18 mouse cellular contexts compared by ENCODE assay signal in genomic region chr13:71733360-71733759, GRCm38 (mm10).
"Had no signal": no experiment of that assay in that cellular context is flagged by ENCODE, and none has a peak within 500 bp of the region (broad histone marks: within the 10 kb centered on the region; RNA-seq: fewer than 3 reads in every experiment).

No protein-coding gene starts in this region.

- H3K4me2 ChIP-seq: limb, embryonic 15.5 days; liver, embryonic 11.5 days; lung, embryonic 15.5 days; midbrain, embryonic 11.5 days; stomach, embryonic 15.5 days had no signal

- H3K9me3 ChIP-seq: limb, embryonic 12.5 days; limb, embryonic 15.5 days; lung, embryonic 15.5 days; stomach, embryonic 15.5 days had no signal

- H3K27ac ChIP-seq: limb, embryonic 15.5 days; liver, embryonic 14.5 days; lung, embryonic 15.5 days; stomach, embryonic 15.5 days had no signal

- H3K27me3 ChIP-seq: lung, embryonic 15.5 days; stomach, embryonic 15.5 days had no signal

- H3K4me3 ChIP-seq: limb, embryonic 12.5 days; limb, embryonic 15.5 days; lung, embryonic 15.5 days; stomach, embryonic 15.5 days had no signal

- DNase-seq: kidney, adult 8-10 months; kidney, postnatal 14 days; kidney, postnatal 4 days; liver, postnatal 0 days; lung, postnatal 14 days; lung, postnatal 4 days; midbrain, embryonic 14.5 days; thymus, adult 2 months; thymus, postnatal 14 days; thymus, postnatal 4 days had no signal

- ATAC-seq: intestine, embryonic 16.5 days; liver, postnatal 0 days had no signal

- H3K4me1 ChIP-seq: lung, embryonic 15.5 days; stomach, embryonic 15.5 days had no signal

- H3K36me3 ChIP-seq: limb, embryonic 12.5 days; limb, embryonic 15.5 days; lung, embryonic 15.5 days; stomach, embryonic 15.5 days had no signal

- H3K9ac ChIP-seq: limb, embryonic 12.5 days; limb, embryonic 15.5 days; liver, embryonic 14.5 days; liver, postnatal 0 days; lung, embryonic 15.5 days; stomach, embryonic 15.5 days had no signal
